Mouse (Mus musculus): Measurements from ENCODE around the gene Trrap. TPM values are rescaled to one million over a fixed set of nuclear protein-coding genes. Genes with fewer than 3 reads are reported as not detected.

Trrap gene
- total RNA-seq, 2 experiments from 2014 or later, result 40.3 to 77.8 TPM

DNA sequence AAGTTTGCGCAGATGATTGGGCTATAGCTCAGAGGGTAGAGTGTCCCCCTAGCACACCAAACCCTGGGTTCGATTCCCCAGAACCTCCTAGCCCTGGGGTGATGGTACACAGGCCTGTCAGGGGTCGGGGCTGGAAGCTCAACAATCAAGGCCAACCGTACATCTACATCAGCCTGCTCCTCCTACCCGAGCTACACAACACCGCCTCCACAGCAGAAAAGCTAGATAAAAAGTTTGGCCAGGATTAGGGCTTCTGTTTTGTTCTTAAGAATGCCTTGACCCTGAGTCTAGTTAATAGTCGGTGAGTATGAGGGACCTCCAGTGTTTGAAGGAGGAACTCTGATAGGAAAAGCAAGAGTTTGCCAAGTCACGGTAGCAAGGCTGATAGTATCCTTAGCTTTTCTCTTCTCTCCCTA lies 1.5 kb downstream of the Trrap start:
- peak; percentile 35 for ATAC-seq (replicated peaks; ENCODE audit: low FRiP score, low TSS enrichment, poor library complexity, severe bottlenecking)

DNA sequence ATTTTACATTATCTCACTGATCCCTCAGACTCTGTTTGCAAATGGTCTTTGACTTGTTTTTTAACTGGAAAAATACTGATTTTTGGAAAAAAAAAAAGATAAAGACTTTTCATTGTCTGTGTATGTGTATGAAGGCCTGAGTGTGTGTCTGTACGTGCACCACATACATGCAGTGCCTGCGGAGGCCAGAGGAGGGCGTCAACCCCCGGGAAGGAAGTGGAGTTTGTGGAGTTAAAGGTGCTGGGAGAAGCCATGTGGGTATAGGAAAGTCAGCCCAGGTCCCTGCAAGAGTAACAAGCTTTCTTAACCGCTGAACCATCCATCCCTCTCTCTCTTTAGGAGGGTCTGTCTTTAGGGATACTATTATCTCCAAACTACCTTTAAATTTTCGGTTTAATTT lies 5.7 kb downstream of the Trrap start:
- ATAC-seq (replicated peaks; ENCODE audit: low FRiP score, low TSS enrichment, poor library complexity, severe bottlenecking), result no peak

GRCm38 (mm10) chr5:144780654-144781053 lies 13.1 kb downstream of the Trrap start:
- no peak for ATAC-seq (replicated peaks; ENCODE audit: low FRiP score, low TSS enrichment, poor library complexity, severe bottlenecking)

DNA sequence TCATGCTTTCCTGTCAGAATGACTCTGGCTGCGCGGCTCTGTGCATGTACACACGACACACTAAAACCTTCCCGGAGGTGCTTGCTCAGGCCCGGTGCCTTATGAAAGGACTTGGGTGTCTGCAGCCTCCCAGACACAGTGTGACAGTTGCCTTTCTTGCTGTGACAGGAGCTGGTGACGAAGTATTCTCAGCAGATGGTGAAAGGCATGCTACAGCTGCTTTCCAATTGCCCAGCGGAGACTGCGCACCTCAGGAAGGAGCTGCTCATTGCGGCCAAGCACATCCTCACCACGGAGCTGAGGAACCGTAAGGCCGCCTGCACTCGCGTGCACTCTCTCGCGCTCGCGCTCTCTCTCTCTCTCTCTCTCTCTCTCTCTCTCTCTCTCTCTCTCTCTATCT lies 18.9 kb downstream of the Trrap start:
- ATAC-seq (replicated peaks; ENCODE audit: low FRiP score, low TSS enrichment, poor library complexity, severe bottlenecking), result no peak

DNA sequence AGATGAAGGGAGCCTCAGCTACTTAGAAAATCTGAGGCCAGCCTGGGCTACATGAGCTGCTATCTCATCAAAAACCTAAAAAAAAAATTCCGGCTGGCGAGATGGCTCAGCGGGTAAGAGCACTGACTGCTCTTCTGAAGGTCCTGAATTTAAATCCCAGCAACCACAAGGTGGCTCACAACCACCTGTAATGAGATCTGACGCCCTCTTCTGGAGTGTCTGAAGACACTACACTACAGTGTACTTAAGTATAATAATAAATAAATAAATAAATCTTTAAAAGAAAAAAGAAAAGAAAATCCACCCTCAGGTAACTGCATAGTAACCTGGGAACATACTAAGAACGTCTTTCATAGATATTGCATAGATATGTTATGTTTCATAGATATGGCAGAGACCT lies 25.8 kb downstream of the Trrap start:
- ATAC-seq (replicated peaks; ENCODE audit: low FRiP score, low TSS enrichment, poor library complexity, severe bottlenecking), result no peak

- peak; percentile 72 for ATAC-seq (replicated peaks; ENCODE audit: low FRiP score, low TSS enrichment, poor library complexity, severe bottlenecking)
Observed at GRCm38 (mm10) chr5:144794687-144795086, 27.2 kb downstream of the Trrap start.

GRCm38 (mm10) chr5:144797116-144797515 lies 29.6 kb downstream of the Trrap start:
- no peak for ATAC-seq (replicated peaks; ENCODE audit: low FRiP score, low TSS enrichment, poor library complexity, severe bottlenecking)

DNA sequence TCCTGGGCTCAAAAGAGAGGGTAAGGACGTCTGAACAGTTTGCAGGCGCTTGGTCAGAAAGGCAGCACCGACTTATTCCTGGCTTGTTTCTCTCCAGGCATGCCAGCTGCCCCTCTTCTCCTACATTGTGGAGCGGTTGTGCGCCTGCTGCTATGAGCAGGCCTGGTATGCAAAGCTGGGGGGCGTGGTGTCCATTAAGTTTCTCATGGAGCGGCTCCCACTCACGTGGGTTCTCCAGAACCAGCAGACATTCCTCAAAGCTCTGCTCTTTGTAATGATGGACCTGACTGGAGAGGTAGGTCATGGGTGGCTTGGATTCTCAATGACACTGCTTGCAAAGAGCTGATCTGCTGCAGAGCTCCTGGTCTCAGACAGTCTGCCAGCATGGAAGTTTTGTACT lies 35.5 kb downstream of the Trrap start:
- no peak for ATAC-seq (replicated peaks; ENCODE audit: low FRiP score, low TSS enrichment, poor library complexity, severe bottlenecking)

GRCm38 (mm10) chr5:144804181-144804580 lies 36.6 kb downstream of the Trrap start:
- no peak for ATAC-seq (replicated peaks; ENCODE audit: low FRiP score, low TSS enrichment, poor library complexity, severe bottlenecking)

GRCm38 (mm10) chr5:144806931-144807330 lies 39.4 kb downstream of the Trrap start:
- ATAC-seq (replicated peaks; ENCODE audit: low FRiP score, low TSS enrichment, poor library complexity, severe bottlenecking), result no peak

- no peak for ATAC-seq (replicated peaks; ENCODE audit: low FRiP score, low TSS enrichment, poor library complexity, severe bottlenecking)
Observed at GRCm38 (mm10) chr5:144828365-144829102, 61.0 kb downstream of the Trrap start.

GRCm38 (mm10) chr5:144829631-144830030 lies 62.1 kb downstream of the Trrap start:
- no peak for ATAC-seq (replicated peaks; ENCODE audit: low FRiP score, low TSS enrichment, poor library complexity, severe bottlenecking)

- peak; percentile 81 for ATAC-seq (replicated peaks; ENCODE audit: low FRiP score, low TSS enrichment, poor library complexity, severe bottlenecking)
Observed at GRCm38 (mm10) chr5:144831840-144832469, 64.4 kb downstream of the Trrap start.

DNA sequence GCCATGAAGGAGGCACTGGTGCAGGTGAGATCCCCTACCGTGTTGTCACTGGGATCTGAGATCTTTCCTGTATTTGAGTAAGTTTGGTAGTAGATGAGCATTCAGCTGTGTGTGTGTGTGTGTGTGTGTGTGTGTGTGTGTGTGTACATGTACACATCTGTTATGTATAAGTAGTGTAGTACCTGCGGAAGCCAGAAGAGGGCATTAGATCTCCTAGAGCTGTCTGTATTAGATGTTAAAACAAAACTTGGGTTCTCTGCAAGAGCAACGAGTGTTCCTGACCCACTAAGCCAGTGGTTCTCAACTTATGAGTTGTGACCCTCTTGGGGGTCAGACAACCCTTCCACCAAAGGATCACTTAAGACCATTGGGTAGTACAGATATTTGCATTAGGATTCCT lies 68.6 kb downstream of the Trrap start:
- no peak for ATAC-seq (replicated peaks; ENCODE audit: low FRiP score, low TSS enrichment, poor library complexity, severe bottlenecking)

GRCm38 (mm10) chr5:144845352-144845751 lies 77.8 kb downstream of the Trrap start:
- ATAC-seq (replicated peaks; ENCODE audit: low FRiP score, low TSS enrichment, poor library complexity, severe bottlenecking), result no peak

DNA sequence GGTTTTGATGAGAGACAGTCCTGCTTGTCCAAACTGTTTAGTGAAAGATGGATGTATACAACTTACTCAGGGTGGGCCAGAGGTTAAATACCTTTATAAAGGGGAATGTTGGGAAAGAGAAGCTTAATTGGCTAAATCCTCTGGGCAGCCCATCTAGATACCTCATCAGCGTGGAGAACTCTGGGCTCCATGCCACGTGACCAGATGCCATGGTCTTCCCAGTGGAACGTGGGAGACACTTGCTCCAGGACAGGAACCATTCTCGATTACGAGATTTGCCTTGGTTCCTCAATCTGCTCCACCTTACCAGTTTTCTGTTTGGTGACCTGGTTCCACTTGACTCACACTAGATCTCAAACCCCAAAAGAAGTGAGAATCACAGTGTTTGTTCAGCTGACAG lies 81.2 kb downstream of the Trrap start:
- ATAC-seq (replicated peaks; ENCODE audit: low FRiP score, low TSS enrichment, poor library complexity, severe bottlenecking), result no peak

DNA sequence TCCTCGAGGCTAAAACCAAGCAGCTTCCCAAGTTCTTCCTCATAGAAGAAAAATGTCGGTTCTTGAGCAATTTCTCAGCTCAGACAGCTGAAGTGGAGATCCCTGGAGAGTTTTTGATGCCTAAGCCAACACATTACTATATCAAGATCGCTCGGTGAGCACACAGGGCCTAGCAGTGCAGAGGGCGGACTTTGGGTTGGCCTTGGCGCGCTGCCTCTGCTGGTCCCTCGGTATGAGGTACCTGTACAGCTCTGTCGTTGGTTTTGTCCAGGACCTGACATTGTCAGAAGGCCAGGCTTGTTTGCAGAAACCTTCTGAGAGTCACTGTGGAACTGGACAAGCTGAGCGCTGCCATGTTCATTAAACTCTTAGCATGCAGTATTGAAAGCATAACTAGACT lies 82.4 kb downstream of the Trrap start:
- no peak for ATAC-seq (replicated peaks; ENCODE audit: low FRiP score, low TSS enrichment, poor library complexity, severe bottlenecking)

DNA sequence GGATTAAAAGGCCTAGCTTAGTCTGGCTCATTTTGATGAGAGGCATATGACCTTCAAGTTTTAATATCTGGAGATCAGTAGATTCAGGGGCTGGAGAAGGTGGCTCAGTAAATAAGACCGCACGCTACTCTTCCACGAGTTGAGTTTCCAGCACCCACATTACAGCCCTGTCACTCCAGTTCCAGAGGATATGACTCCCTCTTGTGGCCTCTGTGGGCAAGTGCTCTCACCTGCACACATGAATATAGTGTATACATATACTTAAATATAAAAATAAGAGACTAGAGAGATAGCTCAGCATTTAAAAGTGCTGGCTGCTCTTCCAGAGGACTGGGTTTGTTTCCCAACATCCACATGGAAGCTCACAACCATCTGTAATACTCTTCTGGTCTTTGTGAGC lies 84.3 kb downstream of the Trrap start:
- ATAC-seq (replicated peaks; ENCODE audit: low FRiP score, low TSS enrichment, poor library complexity, severe bottlenecking), result no peak

- ATAC-seq (replicated peaks; ENCODE audit: low FRiP score, low TSS enrichment, poor library complexity, severe bottlenecking), result no peak
Observed at GRCm38 (mm10) chr5:144853931-144854330, 86.4 kb downstream of the Trrap start.

GRCm38 (mm10) chr5:144855936-144856335 lies 88.4 kb downstream of the Trrap start:
- no peak for ATAC-seq (replicated peaks; ENCODE audit: low FRiP score, low TSS enrichment, poor library complexity, severe bottlenecking)

GRCm38 (mm10) chr5:144858527-144858926 lies 91.0 kb downstream of the Trrap start:
- no peak for ATAC-seq (replicated peaks; ENCODE audit: low FRiP score, low TSS enrichment, poor library complexity, severe bottlenecking)
